Mouse (Mus musculus): ENCODE results near the gene Pld6.

DNA sequence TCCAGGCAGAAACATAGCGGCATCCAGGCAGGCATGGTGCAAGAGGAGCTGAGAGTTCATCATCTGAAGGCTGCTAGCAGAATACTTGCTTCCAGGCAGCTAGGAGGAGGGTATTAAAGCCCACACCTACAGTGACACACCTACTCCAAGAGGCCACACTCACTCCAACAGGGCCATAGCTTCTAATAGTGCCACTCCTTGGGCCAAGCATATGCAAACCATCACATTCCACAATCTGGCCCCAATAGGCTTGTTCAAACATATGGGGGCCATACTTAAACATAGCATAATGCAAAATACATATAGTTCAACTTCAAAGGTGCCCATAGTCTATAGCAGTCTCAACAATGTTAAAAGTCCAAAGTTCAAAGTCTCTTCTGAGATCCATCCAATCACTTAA lies 1.9 kb upstream of the Pld6 start:
- no peak for TF ChIP-seq CTCF (IDR thresholded peaks at IDR 0.05)
- TF ChIP-seq EP300 (IDR thresholded peaks at IDR 0.05), result no peak
